Mouse (Mus musculus) embryonic facial prominence, embryonic 10.5 days (tissue): ENCODE results near the gene Mbd4. TPM values are rescaled to one million over a fixed set of nuclear protein-coding genes. Genes with fewer than 3 reads are reported as not detected.
A peak's percentile ranks its signal among the peaks of the same experiment; 100 is the strongest.

Source experiments
- DNase-seq: peaks from one replicate; pipeline ENCODE4 v3.0.0-alpha.2; 2017; ENCODE audit warnings: low spot score
- H3K27ac ChIP-seq: fragments of 300-500 bp; sonication (generic); replicated peaks from 2 replicates; pipeline ENCODE4 v1.5.1; 2016; ENCODE audit warnings: mild to moderate bottlenecking
- H3K27me3 ChIP-seq: fragments of 300-500 bp; sonication (generic); replicated peaks from 2 replicates; pipeline ENCODE4 v1.6.1; 2016; ENCODE audit warnings: low read depth, mild to moderate bottlenecking; ENCODE audit not compliant: poor library complexity, severe bottlenecking
- H3K36me3 ChIP-seq: fragments of 300-500 bp; sonication (generic); replicated peaks from 2 replicates; pipeline ENCODE4 v1.6.1; 2016; ENCODE audit warnings: mild to moderate bottlenecking, moderate library complexity
- H3K4me1 ChIP-seq: fragments of 300-500 bp; sonication (generic); 2 replicates; pipeline ENCODE4 v1.6.1; 2016
- H3K4me3 ChIP-seq: fragments of 300-500 bp; sonication (generic); 2 replicates; pipeline ENCODE4 v1.5.1; 2016; ENCODE audit warnings: mild to moderate bottlenecking, moderate library complexity
- H3K9me3 ChIP-seq: fragments of 300-500 bp; sonication (generic); 2 replicates; pipeline ENCODE4 v1.6.1; 2016; ENCODE audit warnings: mild to moderate bottlenecking
- WGBS: fragments of 180-500 bp; shearing (Covaris S2); methylation state at CpG from one replicate; pipeline ENCODE4 v1.1.7; 2016; 5-methylcytosine and 5-hydroxymethylcytosine counted together
- polyA plus RNA-seq: library from polyadenylated mRNA; unstranded; fragments of >200 nt; fragmentation: Nextera tagmentation; extraction: Ambion mirVana; gene quantifications from 2 replicates; pipeline ENCODE4 v1.2.1, GENCODE M21; 2016

Mbd4 gene
- polyA plus RNA-seq, 1 experiment from 2014 or later = 33.2 TPM

DNA sequence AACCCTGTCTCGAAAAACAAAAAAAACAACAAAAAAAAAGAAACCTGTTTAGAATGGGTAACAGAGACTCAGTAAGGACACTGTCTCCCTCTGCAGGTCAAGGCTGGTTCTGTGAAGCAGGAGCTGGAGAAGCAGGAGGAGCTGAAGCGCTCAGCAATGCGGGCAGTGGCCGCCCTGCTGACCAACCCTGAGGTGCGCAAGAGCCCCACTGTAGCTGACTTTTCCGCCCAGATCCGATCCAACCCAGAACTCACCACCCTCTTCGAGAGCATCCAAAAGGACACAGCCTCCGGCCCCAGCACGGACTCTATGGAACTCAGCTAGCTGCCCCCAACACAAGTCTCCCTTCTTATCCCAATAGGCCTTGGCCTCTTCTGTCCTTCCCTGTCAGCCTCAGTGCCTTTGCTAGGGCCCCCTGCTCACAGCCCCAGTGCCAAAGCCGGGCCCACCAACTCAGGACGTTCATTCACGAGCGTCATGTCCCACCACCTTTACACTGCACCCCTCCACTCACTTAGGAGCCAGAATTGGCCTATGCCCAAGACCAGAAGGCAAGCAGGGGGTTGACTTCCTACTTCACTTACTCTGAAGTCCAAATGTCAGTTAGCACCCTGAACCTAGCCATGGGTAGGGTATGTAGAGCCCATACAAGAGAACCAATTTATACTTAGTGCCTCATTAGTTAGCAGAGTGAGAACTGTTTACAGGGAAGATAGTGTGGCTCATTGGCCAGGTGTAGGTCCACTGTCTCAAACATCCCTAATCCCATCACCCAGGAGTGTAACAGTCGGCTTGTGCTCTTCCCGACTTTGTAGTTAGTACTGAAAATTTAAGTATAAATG lies 49.4 kb downstream of the Mbd4 start:
- H3K4me1 ChIP-seq = peaks cover 20% of the 10 kb centered on the region
- peak; percentile 72 for DNase-seq
- 56% methylated on average over 16 of the region's 16 CpGs for WGBS
- H3K9me3 ChIP-seq = no peaks in the 10 kb centered on the region
- H3K27me3 ChIP-seq = no peaks in the 10 kb centered on the region
- H3K4me3 ChIP-seq = peak overlapping the region; percentile 11; the same call in 1 of the 2 replicates
- no peak overlapping the region; the same call in 1 of the 2 replicates for H3K27ac ChIP-seq
- peaks cover 92% of the 10 kb centered on the region for H3K36me3 ChIP-seq

DNA sequence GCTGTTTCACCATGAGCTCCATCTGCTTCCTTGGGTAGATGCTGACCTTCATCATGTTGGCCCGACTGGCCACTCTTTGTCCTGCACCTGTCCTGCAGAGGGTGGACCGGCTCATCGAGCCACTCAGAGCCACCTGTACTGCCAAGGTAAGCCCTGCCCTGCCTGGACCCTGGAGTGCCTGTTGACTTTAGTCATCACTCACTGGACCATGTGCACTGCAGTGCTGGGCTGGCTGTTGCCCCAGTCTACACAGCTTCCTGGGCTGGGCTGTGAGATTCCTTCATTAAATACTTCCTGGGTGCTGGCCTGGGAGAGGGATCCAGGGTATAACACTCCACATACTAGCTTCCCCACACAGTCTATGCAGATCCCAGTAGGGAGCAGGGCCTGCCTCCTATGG lies 51.4 kb downstream of the Mbd4 start:
- H3K27ac ChIP-seq = no peak overlapping the region
- no peaks in the 10 kb centered on the region for H3K27me3 ChIP-seq
- peaks cover 100% of the 10 kb centered on the region for H3K36me3 ChIP-seq
- no peaks in the 10 kb centered on the region for H3K9me3 ChIP-seq
- peaks cover 13% of the 10 kb centered on the region for H3K4me1 ChIP-seq
- 97% methylated on average over 3 of the region's 3 CpGs for WGBS
- DNase-seq = no peak
- H3K4me3 ChIP-seq = no peak overlapping the region

GRCm38 (mm10) chr6:115792691-115793215 lies 60.4 kb downstream of the Mbd4 start:
- H3K4me1 ChIP-seq = no peaks in the 10 kb centered on the region
- peaks cover 100% of the 10 kb centered on the region for H3K36me3 ChIP-seq
- no peak overlapping the region for H3K27ac ChIP-seq
- DNase-seq = no peak
- no peaks in the 10 kb centered on the region for H3K27me3 ChIP-seq
- H3K9me3 ChIP-seq = no peaks in the 10 kb centered on the region
- no peak overlapping the region for H3K4me3 ChIP-seq
- WGBS = 92% methylated on average over 21 of the region's 21 CpGs

DNA sequence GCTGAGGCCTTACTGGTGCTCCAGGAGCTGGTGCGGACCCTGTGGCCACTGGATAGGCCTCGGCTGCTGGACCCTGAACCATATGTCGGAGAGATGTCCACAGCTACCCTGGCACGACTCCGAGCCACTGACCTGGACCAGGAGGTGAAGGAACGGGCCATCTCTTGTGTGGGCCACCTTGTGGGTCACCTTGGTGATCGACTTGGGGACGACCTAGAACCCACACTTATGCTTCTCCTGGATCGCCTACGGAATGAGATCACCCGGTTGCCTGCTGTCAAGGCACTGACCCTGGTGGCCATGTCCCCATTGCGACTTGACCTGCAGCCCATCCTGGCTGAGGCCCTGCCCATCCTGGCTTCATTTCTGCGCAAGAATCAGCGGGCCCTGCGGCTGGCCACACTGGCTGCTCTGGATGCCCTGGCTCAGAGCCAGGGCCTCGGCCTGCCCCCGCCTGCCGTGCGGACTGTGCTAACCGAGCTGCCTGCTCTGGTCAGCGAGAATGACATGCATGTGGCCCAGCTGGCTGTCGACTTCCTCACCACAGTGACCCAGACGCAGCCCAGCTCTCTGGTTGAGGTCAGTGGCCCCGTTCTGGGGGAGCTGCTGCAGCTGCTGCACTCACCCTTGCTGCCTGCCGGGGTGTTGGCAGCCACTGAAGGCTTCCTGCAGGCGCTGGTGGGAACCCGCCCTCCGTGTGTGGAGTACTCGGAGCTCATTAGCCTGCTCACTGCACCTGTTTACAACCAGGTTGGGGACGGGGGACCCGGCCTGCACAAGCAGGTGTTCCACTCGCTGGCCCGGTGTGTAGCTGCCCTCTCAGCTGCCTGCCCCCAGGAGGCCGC lies 61.1 kb downstream of the Mbd4 start:
- 92% methylated on average over 34 of the region's 34 CpGs for WGBS
- H3K36me3 ChIP-seq = peaks cover 100% of the 10 kb centered on the region
- H3K27me3 ChIP-seq = no peaks in the 10 kb centered on the region
- no peak overlapping the region for H3K4me3 ChIP-seq
- H3K9me3 ChIP-seq = no peaks in the 10 kb centered on the region
- DNase-seq = no peak
- H3K4me1 ChIP-seq = no peaks in the 10 kb centered on the region
- H3K27ac ChIP-seq = no peak overlapping the region

DNA sequence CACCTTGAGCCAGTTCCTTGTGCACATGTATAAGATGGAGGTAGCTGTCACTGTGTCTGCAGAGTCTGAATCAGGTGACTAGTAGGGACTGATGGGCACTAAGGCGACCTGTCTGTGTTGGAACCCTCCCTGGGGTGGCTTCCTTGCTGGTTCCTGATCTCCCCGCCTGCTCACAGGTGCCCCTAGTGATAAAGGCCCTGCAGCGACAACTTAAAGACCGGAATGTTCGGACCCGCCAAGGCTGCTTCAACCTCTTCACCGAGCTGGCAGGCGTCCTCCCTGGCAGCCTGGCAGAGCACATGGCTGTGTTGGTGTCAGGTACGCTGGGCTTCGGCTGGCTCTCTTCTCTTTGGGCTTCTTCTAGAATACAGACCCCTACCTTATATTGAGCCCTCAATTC lies 62.2 kb downstream of the Mbd4 start:
- DNase-seq = no peak
- WGBS = 86% methylated on average over 10 of the region's 10 CpGs
- Histone ChIP-seq H3K9me3 (no peaks in the 10 kb centered on the region), H3K27me3 (no peaks in the 10 kb centered on the region), H3K27ac (no peak overlapping the region), H3K4me3 (no peak overlapping the region), H3K36me3 (peaks cover 100% of the 10 kb centered on the region), H3K4me1 (no peaks in the 10 kb centered on the region)

Other genes starting within 250 kb of the Mbd4 start
- gene Raf1, start 176.7 kb downstream of the Mbd4 start, polyA plus RNA-seq = 123 and 126 TPM in 2 replicates
- gene Tmem40, start 91.0 kb downstream of the Mbd4 start, polyA plus RNA-seq = 1.1 and 1.6 TPM in 2 replicates
- gene Cand2, start 78.8 kb downstream of the Mbd4 start, polyA plus RNA-seq = 68.9 and 71.8 TPM in 2 replicates
- 1,826 and 1,867 TPM in 2 replicates for gene Rpl32, start 44.6 kb downstream of the Mbd4 start, polyA plus RNA-seq
- gene Efcab12, start 15.0 kb downstream of the Mbd4 start, polyA plus RNA-seq = 1.1 and 1.2 TPM in 2 replicates
- gene Ift122, start 99 bp upstream of the Mbd4 start, polyA plus RNA-seq = 30.7 and 31.4 TPM in 2 replicates
- 0.33 and 0.51 TPM in 2 replicates for gene Rho, start 78.4 kb upstream of the Mbd4 start, polyA plus RNA-seq
- not detected in 2 replicates for gene H1foo, start 91.6 kb upstream of the Mbd4 start, polyA plus RNA-seq
- gene Plxnd1, start 141.6 kb upstream of the Mbd4 start, polyA plus RNA-seq = 26.8 and 28.1 TPM in 2 replicates